Mouse (Mus musculus) right cerebral cortex, adult 18-20 months (tissue): ENCODE measurements around the gene Rgmb.

Experiments used
- DNase-seq: peaks from one replicate; pipeline ENCODE4 v3.0.0; 2022; ENCODE audit warnings: mixed read lengths

Gene Rgmb

DNA sequence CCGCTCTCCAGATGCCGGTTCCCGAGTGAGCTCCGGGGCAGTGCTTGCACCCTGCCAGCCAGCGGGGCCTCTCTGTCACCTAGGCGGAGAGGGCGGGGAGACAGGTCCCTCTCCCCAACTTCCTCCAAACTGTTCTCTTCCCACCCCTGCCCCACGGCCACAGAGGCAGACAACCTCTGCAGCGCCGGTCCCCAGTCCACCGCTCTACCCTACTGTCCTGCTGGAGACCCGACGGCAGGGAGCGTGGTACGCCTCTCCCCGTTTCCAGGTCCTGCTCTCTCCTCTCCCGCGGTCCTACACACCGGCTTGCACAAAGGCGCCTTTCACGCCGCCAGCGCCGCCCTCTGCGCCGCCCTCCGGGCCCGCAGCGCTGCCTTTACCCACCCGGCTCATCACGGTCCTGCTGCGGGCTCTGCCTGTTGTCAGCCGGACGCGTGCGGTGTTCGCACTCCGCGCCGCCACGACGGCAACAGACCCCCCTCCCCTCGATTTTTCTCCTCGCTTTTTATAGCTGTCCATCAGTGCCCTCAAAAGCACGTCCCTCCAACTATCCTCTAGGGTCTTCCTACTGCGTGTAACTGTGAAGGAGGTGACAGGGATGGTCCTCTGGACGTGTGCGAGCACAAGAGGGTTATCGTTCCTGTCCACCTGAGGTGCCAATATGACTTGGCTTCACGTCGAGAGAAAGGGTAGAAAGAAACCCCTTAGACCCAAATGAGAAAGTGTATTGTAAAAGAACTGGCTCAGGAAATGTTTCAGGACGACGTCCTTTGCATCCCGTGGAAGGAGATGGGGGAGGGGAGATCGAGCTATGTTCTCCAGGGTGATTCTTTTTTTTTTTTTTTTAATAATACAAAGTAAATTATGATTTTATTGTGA, at the start of gene Rgmb:
Gene Rgmb, minus strand, starts transcription at position 274 of the 879 bp plus-strand sequence.
- no peak for DNase-seq

- DNase-seq: no peak
Observed at GRCm38 (mm10) chr17:15874765-15875164, 43.9 kb upstream of the Rgmb start.

GRCm38 (mm10) chr17:15872093-15872492, 41.3 kb upstream of the Rgmb start:
- DNase-seq: no peak

DNA sequence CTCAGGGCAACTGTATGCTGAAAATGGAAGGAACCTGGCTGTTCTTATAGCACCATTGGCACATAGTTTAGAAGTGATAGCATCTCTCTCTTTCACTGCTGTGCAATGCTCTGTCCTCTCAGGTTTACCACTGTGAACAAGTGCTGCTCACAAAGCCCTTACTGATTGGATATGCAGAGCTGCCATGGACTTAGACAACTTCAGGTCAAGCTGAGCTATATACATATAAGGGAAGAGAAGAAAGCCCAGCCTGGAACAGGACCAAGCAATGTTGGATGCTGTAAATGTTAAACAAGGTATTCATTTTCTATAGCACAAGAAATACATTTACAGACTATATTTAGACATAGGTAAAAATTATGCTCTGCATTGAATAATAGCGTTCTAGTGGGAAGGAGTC, 34.4 kb upstream of the Rgmb start:
- DNase-seq: no peak

DNA sequence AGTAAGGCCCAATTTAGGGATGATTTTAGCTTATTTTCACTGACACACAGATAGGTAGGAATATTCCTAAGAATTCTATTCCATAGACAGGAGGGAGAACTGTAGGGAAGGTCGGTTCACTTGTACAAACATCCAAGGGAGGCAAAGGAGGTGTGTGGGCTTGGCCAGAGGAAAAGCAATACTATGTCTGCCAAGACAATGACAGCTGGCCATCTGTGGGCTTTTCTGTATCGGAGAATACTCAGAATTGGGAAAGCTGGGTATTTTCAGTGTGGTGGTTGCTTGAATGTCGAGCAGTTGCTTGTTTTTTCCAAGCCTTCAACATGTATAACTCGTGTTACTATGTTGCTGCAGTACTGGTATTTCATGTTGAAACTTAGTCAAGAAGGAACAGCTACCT, 31.5 kb upstream of the Rgmb start:
- DNase-seq: peak; percentile 5

DNA sequence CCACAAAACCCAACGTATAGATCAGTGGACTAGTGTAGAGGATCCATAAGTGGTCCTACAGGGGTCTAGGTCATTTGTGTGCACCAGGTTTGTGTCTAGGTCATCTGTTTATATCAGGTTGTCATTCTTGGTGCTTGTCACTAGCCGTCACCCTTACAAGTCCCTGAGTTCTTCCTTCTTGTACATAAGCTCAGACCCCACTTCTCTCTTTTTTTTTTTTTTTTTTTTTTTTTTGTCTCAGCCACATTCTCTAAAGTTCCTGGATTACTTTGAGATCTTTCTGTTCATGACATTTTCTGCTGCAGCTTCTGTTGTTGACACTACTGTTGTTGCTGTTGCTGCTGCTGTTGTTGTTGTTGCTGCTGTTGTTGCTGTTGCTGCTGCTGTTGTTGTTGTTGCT, 22.3 kb upstream of the Rgmb start:
- no peak for DNase-seq

GRCm38 (mm10) chr17:15850544-15850943, 19.7 kb upstream of the Rgmb start:
- no peak for DNase-seq

DNA sequence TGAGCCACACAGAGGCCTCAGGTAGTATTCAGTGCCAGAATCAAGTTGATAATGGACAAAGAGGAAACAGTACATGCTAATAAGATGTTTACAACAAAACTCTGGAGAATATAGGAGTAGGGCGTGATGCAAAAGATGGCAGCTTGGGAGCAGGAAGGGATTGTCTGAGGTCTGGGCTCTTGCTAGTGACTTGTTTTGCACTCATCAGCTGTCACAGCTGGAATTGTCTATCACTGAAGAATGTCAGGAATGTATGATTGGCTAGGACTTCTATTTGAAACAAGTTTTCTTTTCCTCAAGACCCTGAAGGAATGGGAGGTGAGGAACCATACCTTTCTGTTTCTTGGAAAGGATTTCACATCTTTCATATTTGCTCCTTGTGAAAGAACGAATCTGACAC, 10.6 kb upstream of the Rgmb start:
- no peak for DNase-seq

GRCm38 (mm10) chr17:15832398-15832797, 1.6 kb upstream of the Rgmb start:
- no peak for DNase-seq

DNA sequence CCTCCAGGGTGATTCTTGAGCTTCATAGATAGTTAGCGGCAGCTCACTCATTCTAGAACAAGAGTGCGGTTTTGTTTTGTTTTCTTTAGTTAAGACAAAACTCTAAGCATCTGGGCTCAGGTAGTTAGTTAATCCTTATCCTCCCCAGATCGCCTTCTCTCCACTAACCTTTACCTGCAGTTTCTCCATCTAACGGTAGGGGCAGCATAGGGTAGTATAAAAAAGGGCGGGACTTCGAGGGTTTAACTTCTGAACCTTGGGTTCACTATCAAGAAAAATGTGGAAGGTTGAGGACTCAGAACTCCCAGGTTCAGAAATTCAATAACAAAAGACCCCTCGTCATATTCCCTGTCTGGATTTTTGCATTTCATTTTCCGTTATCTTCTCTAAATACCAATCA, 971 bp upstream of the Rgmb start:
- no peak for DNase-seq

DNA sequence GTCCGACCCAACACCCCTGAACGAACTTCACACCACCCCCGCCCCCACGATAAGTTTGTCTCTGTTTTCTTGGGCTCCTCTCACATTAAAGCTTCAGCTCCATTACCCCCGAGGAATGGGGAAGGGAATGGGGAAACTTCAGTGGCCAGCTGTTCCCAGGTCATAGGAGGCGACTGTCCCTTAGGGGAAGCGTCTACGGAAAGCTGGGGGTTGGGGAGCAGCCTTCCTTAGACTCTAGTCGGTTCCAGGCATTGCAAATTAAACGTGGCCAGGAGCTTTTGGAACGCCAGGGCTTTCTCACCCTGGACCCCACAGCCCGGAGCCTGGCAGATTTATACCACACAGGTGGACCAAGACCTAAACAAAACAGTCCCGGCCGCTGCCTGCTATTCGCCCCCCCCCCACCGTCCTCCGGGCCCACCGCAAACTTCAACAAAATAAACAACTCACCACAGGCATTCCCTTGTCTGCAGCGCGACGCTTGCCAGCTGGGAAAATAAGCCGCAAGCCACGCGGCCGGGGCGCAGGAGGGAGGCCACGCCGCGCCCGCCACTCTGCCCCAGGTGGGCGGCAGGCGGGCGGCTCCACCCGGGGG, 571 bp downstream of the Rgmb start:
- DNase-seq: no peak

DNA sequence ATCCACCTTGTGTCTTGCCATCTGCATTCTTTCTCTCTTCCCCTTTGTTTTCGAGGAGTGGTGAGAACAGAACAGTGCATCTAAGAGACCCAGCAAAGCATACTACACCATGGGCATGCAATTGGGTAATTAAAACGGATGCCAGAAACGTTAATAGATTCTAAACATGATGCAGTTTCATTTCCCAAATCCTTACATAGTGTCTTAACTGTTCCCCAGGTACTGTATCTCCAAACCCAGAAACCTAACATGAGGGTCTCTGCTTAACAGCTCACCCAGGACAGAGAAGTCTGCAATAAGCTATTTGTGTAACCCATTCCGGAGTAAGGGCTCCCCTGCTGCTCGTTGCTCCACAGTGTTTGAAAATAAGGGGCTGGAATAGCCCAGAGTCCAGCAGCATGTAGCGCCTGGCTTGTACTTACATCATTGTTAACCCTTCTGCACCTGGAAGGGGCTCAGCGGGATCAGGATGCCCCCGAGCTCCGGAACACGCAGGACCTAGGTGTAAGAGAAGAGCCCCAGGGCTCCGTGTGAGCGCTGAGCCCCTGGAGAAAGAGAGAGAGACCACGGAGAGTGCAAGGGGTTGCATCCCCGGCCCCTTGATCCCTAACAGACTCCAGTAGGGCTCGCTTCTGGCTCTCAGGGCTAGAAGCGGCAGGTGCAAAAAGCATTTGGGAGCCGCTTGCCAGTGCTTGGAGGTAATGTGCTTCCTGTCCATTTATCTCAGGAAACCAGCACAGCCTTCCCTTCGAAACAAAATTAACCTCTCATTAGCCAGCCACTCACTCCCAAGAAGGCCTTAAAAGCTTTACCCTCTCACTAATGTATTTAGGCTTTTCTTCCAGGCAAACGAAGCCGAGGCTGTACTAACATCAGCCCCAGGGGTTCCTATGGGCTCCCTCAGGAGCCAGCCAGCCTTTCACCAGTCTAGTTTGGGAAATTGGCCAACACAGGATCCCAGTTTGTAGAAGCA, 1.4 kb downstream of the Rgmb start:
- no peak for DNase-seq

- no peak for DNase-seq
Observed at GRCm38 (mm10) chr17:15828131-15828917, 2.5 kb downstream of the Rgmb start.

DNA sequence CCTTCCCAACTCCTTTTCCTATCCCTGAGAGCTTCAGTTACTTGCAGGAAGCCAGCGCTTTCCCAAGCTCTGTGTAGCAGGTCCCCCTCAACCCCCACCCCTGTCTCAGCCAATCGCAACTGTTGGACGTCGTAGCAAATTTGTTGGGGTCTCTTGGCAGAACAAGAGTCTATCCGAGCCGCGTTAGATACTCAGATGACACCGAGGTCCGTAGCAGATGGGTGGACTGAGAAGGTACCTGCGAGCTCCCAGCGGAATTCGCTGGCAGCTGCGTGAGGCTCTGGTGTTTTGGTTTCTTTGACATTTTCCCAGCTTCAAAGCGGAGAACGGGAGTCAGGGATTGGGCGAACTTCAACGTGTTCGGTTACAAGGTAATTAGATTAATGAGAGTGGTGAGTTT, 3.9 kb downstream of the Rgmb start:
- no peak for DNase-seq

DNA sequence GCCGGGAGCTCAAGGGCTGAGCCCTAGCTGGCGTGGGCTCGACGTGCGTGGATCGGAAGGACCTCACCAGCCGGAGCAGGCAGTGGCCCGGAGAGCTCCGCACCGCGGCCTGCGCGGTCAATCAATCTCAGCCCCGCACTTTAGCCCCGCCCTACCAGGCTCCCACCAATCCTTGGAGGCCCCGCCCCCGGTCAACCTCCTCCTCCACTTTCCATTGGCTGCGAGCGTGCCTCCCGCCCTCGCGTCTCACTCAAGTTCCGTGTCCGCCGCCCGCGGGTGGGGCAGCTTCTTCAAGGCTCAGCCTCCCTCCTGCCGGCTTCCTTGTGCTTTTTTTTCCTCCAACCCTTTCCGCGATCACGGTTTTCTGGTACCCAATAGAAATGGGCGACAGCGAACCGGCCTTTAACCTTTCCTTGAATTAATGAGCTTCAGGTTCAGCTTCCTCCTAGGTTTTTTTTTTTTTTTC, 4.4 kb downstream of the Rgmb start:
- peak; percentile 99 for DNase-seq

- DNase-seq: peak; percentile 50
Observed at GRCm38 (mm10) chr17:15825481-15826396, 5.1 kb downstream of the Rgmb start.

DNA sequence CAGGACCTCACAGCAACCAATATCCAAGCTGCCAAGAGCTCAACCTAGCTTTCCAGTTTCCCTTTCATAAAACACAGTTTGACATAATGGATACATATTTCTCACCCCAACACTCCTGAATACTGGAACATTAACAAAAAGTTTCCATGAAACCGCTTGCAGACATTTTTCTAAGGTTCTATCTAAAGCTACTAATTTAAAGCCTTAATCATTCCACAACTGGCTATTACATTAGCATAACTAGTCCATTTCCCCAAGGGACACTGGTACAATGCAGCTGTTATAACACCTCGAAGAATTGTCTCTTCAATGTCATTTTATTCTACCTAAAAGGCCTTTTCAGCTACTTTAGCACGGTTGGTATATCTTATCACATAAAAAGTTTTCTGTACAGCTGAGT, 6.0 kb downstream of the Rgmb start:
- no peak for DNase-seq

GRCm38 (mm10) chr17:15824337-15824736, 6.5 kb downstream of the Rgmb start:
- DNase-seq: no peak

GRCm38 (mm10) chr17:15823838-15824237, 7.0 kb downstream of the Rgmb start:
- DNase-seq: no peak

GRCm38 (mm10) chr17:15823215-15823614, 7.6 kb downstream of the Rgmb start:
- DNase-seq: no peak

DNA sequence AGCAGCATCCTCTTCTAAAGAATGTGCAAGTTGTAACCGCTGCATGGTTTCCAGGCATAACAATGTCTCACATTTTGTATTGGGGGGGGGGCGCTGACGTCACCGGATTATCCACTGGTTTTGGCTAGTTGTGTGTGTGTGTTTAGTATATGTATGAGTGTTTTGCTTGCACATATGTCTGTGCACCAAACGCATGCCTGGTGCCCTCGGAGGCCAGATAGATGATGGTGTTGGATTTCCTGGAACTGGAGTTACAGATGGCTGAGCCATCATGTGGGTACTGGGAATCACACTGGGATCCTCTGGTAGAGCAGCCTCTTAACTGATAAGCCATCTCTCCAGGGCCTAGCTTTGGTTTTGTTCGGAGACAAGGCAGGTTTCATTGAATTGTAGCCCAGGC, 8.5 kb downstream of the Rgmb start:
- no peak for DNase-seq
